ENCODE assay signal across 24 mouse cellular contexts in the genomic region with DNA sequence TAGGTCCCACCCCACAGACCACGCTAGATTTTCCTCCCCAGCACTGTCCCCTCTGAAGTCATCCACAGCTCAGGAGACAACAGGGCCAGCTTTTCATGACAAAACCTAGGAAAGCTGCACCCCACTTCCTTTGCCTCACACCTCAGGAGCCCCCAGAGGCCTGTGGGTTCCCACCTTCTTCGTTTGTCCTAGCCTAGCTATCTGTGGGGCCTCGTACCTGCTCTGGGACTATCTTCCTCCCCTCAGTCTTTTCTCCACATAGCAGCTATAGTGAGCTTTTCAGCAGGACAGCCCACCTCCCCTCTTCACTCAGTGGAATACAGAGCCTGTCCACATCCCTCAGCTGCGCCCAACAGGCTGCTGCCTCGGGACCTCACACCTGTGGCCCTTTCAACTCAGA. TPM values are rescaled to one million over a fixed set of nuclear protein-coding genes. Genes with fewer than 3 reads are reported as not detected.
DNase-seq lines count a peak whose midpoint lies in the region; ATAC-seq and TF ChIP-seq lines count a peak whose summit lies in the region.
"Had no signal": no experiment of that assay in that cellular context is flagged by ENCODE, and none has a peak within 500 bp of the region (broad histone marks: within the 10 kb centered on the region; RNA-seq: fewer than 3 reads in every experiment).

No protein-coding gene starts in this region.

- H3K27me3 ChIP-seq in liver, postnatal 0 days (ENCODE audit: insufficient read depth, low read length), result no peaks in the 10 kb centered on the region
- H3K27me3 ChIP-seq in liver, embryonic 11.5 days (replicated peaks; ENCODE audit: control insufficient read depth, insufficient read depth, low read length), result no peaks in the 10 kb centered on the region
- H3K27me3 ChIP-seq: CH12.LX; embryonic facial prominence, embryonic 12.5 days; forebrain, embryonic 12.5 days; Patski had no signal

- H3K4me2 ChIP-seq in liver, postnatal 0 days (ENCODE audit: low read depth, low read length), result no peak overlapping the region
- no peak overlapping the region for H3K4me2 ChIP-seq in liver, embryonic 11.5 days
- H3K4me2 ChIP-seq: embryonic facial prominence, embryonic 12.5 days; forebrain, embryonic 12.5 days had no signal

- ATAC-seq in liver, postnatal 0 days, result no peak
- ATAC-seq in liver, embryonic 11.5 days (replicated peaks; ENCODE audit: low FRiP score), result no peak
- ATAC-seq in neutrophil, adult 5-6 weeks (ENCODE audit: extremely low read depth, insufficient number of reproducible peaks, low FRiP score, poor library complexity, severe bottlenecking), result 0 out of 2 replicates have a peak, but pooled peaks have one; percentile 18
- ATAC-seq: activated CD4-positive, CD25-positive, alpha-beta regulatory T cell, adult 4 months; CD4-positive, CD25-positive, alpha-beta regulatory T cell, adult 4 months; forebrain, embryonic 14.5 days; forebrain, embryonic 16.5 days; Patski had no signal

- peak; percentile 72 for DNase-seq in heart, adult 11 months
- DNase-seq in heart, adult 9 months (ENCODE audit: low spot score in 2 of 2), result no peak
- DNase-seq in liver, postnatal 0 days, result peak; percentile 10
- DNase-seq in liver, embryonic 11.5 days (ENCODE audit: low spot score), result no peak
- DNase-seq: adrenal gland, adult 8-10 months; adrenal gland, postnatal 14 days; adrenal gland, postnatal 36 days; B cell, adult 2 months; cerebellum, adult 11-12 months; cerebellum, adult 2 months; cerebellum, adult 9-10 months; cerebellum, postnatal 10 days; cerebellum, postnatal 25 days had no signal

- TF ChIP-seq CTCF in liver, postnatal 0 days (IDR thresholded peaks at IDR 0.05; ENCODE audit: low read depth), result no peak

- 55% methylated on average over 5 of the region's 5 CpGs for WGBS in liver, postnatal 0 days (ENCODE audit: insufficient replicate concordance)
- 57% methylated on average over 5 of the region's 5 CpGs for WGBS in liver, embryonic 11.5 days

- H3K4me1 ChIP-seq in liver, postnatal 0 days (ENCODE audit: insufficient read depth), result 0 out of 2 replicates have a peak, but pooled peaks cover 5% of the 10 kb centered on the region
- H3K4me1 ChIP-seq in liver, embryonic 11.5 days (replicated peaks; ENCODE audit: control insufficient read depth, insufficient read depth, low read length), result no peaks in the 10 kb centered on the region
- H3K4me1 ChIP-seq: forebrain, embryonic 12.5 days had no signal

- H3K27ac ChIP-seq in liver, postnatal 0 days (ENCODE audit: low read depth), result no peak overlapping the region
- no peak overlapping the region for H3K27ac ChIP-seq in liver, embryonic 11.5 days (ENCODE audit: low read depth, low read length)
- H3K27ac ChIP-seq: embryonic facial prominence, embryonic 10.5 days; embryonic facial prominence, embryonic 12.5 days; forebrain, embryonic 12.5 days had no signal

- H3K36me3 ChIP-seq in liver, postnatal 0 days (replicated peaks; ENCODE audit: insufficient read depth, low read length), result no peaks in the 10 kb centered on the region
- H3K36me3 ChIP-seq in liver, embryonic 11.5 days (ENCODE audit: control insufficient read depth, insufficient read depth, low read length), result no peaks in the 10 kb centered on the region
- H3K36me3 ChIP-seq: embryonic facial prominence, embryonic 10.5 days; embryonic facial prominence, embryonic 12.5 days; forebrain, embryonic 12.5 days; G1E had no signal

- no peak overlapping the region for H3K4me3 ChIP-seq in liver, postnatal 0 days (ENCODE audit: low read depth, low read length)
- no peak overlapping the region for H3K4me3 ChIP-seq in liver, embryonic 11.5 days (ENCODE audit: low read depth, low read length)
- H3K4me3 ChIP-seq: embryonic facial prominence, embryonic 10.5 days; embryonic facial prominence, embryonic 12.5 days; forebrain, embryonic 12.5 days had no signal

- TF ChIP-seq EP300 in liver, postnatal 0 days (IDR thresholded peaks at IDR 0.05; ENCODE audit: low read depth), result no peak

- H3K9ac ChIP-seq in liver, postnatal 0 days (replicated peaks), result no peak overlapping the region
- H3K9ac ChIP-seq in liver, embryonic 11.5 days (ENCODE audit: low read depth, low read length), result no peak overlapping the region
- H3K9ac ChIP-seq: embryonic facial prominence, embryonic 12.5 days; forebrain, embryonic 12.5 days had no signal

- no peaks in the 10 kb centered on the region for H3K9me3 ChIP-seq in liver, postnatal 0 days (ENCODE audit: low read length)
- no peaks in the 10 kb centered on the region for H3K9me3 ChIP-seq in liver, embryonic 11.5 days (ENCODE audit: control insufficient read depth, low read length)
- H3K9me3 ChIP-seq: embryonic facial prominence, embryonic 10.5 days; embryonic facial prominence, embryonic 12.5 days; forebrain, embryonic 12.5 days; G1E had no signal

RNA-seq across cellular contexts. Expression of gene Pitpnb, which starts 32.8 kb away (rescaled TPM):
- 37.6 and 40.2 TPM in 2 replicates for polyA plus RNA-seq in liver, postnatal 0 days (2015; fragmentation: Nextera tagmentation; extraction: Ambion mirVana)
- 81.0 and 85.3 TPM in 2 replicates for polyA plus RNA-seq in liver, embryonic 11.5 days (2014; fragmentation: Nextera tagmentation; extraction: Ambion mirVana)
- total RNA-seq in neutrophil, adult 5-6 weeks (2017), result 15.3 and 20.6 TPM in 2 replicates

Comparison
In these comparisons a context has a peak if more than half of its experiments do, and no peak if none do; other contexts are left out.
1. DNase-seq: peak in heart, adult 11 months (single experiment) and liver, postnatal 0 days (single experiment); none in heart, adult 9 months (0 of 2) and liver, embryonic 11.5 days (single experiment).